Mouse (Mus musculus) heart, postnatal 0 days (tissue): Measurements from ENCODE around the gene Wee1.

Source experiments
- CTCF ChIP-seq: IDR thresholded peaks from 2 replicates; pipeline ENCODE4 v1.5.1; 2016; ENCODE audit warnings: antibody characterized with exemption, control low read depth, low read depth
- EP300 ChIP-seq: IDR thresholded peaks from 2 replicates; pipeline ENCODE4 v1.6.1; 2016; ENCODE audit warnings: antibody characterized with exemption, low read depth

- no peak for TF ChIP-seq CTCF
- no peak for TF ChIP-seq EP300
Observed at GRCm38 (mm10) chr7:110091670-110092069, 30.2 kb upstream of the Wee1 start.
